Mouse (Mus musculus) left cerebral cortex, postnatal 14 days (tissue): Measurements from ENCODE around the gene Pom121l2. TPM values are rescaled to one million over a fixed set of nuclear protein-coding genes. Genes with fewer than 3 reads are reported as not detected.

Source experiments
- DNase-seq, 2 experiments: peaks; one replicate each; pipeline ENCODE4 v3.0.0; 2021 to 2022; ENCODE audit warnings: low spot score in 2 of 2, mixed read lengths in 1 of 2
- intact Hi-C: fragments of 180-260 bp; cut with DNase I; formaldehyde crosslinking; loops from one replicate; pipeline ENCODE4 v1.15.1; 2025
- total RNA-seq, 2 experiments: library from RNA; stranded (reverse); gene quantifications; 2 replicates each; pipeline ENCODE4 v1.2.3; 2021

The Pom121l2 gene
- total RNA-seq, 2 experiments from 2014 or later = 0.23 TPM; not detected in 1

DNA sequence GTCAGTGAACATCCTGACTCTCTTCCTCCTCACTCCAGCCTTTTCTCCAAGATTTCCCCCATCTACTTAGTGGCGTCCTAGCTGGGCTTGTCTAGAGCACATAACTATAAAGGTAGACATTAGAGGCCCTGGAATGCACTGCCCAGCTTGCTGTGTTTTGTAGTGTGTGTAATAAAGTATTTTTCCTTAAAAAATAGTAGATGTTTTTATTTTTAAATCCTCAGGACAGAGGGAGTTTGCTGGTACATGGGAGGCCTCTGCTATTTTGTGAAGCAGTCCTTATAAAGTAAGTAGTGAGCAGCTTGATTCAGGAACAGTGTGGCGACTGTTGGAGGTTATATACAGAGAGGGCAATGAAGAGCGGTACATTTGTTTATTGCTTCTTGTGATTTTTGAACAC lies 27.7 kb downstream of the Pom121l2 start:
- no peak for DNase-seq
- intact Hi-C loops = no loop called here

GRCm38 (mm10) chr13:22009642-22010041 lies 28.6 kb downstream of the Pom121l2 start, which contains the start of gene Prss16:
TSS of gene Prss16 (minus strand) at chr13:22009742.
- intact Hi-C loops = no loop called here

DNA sequence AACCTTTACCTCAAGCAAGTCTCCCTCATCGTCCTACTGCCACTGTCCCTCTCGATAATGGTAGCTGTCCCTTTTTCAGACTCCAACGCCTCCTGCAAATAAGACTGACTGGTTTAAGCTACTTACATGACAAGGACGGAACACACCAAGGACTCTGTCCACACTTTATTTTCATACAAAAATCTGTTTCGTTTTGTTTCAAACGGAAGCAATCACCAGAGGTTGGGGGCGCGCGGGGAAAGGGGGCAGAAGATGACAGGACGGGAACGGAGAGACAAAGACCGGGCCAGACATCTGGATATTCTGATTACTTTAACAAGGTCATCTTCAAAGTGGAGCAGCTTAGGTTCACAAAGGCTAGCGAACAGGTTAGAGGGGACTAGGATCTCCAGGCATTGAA lies 32.7 kb downstream of the Pom121l2 start:
- DNase-seq = no peak
- intact Hi-C loops = no loop called here

More at GRCm38 (mm10) chr13:22009642-22010041, 28.6 kb downstream of the Pom121l2 start, which contains the start of gene Prss16:
- DNase-seq = no peak

DNA sequence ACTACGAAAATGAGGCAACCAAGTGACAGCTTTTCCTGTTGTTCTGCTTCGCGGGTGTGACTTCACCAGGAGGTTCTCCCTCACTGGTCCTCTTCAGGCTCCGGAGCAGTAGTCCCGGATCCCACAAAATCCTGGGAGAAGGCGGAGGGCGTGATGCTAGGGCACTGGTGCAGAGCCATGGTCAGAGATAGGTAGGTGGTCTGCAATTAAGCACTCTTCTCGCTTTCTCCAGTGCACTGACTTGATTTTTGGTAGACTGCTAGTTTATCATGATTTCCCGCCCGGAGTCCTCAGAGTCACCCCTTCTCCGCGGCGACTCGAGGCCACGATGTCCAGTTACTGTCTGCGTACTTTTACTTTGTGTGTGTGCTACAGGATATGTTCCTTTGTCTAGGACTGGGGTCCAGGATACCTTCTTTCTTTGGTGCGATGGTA lies 33.4 kb downstream of the Pom121l2 start:
- no peak for DNase-seq
- intact Hi-C loops = no loop called here

DNA sequence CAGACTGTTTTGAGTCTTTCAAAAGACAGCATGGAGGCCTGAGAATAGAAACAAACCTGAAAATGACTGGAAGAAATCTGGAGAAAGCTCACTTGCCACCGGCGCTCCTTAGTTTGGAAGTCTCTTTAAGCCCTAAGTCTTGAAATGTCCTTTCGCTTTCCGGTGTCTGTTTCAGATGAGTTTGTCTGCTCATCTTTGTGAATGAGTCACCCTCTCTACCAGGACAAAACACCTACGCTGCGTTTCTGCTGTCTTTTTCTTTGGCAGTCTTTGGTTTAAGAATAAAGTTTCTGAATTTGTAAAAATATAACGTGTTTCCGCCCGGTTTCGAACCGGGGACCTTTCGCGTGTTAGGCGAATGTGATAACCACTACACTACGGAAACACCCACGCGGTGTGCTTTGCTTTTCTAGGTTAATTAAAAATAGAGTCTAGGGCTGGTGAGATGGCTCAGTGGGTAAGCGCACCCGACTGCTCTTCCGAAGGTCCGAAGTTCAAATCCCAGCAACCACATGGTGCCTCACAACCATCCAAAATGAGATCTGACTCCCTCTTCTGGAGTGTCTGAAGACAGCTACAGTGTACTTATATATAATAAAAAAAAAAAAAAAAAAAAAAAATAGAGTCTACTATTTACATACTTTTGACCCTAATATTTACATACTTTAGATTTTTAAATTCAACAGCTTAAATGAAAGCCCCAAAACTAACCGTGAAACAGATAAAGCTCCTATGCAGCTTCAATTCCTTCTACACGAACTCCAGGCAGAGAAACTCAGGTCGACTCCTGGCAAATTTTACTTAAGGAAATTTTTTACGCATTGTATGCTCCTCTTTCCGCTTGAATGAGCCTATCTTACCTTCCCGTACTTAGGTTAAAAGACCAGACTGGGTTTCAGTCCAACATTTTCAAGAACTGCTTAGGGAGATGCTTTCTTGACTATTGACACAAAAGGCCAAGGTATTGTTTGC lies 34.8 kb downstream of the Pom121l2 start:
- intact Hi-C loops = no loop called here
- peak; percentile 77 to 85 for DNase-seq

- no peak for DNase-seq
- intact Hi-C loops = loop anchor here (5.0 to 10.0 kb wide), 2 partner anchors 103 to 1415 kb away; no protein-coding TSS in a partner anchor
These were observed 39.2 kb downstream of the Pom121l2 start for GRCm38 (mm10) chr13:22019934-22020835.

DNA sequence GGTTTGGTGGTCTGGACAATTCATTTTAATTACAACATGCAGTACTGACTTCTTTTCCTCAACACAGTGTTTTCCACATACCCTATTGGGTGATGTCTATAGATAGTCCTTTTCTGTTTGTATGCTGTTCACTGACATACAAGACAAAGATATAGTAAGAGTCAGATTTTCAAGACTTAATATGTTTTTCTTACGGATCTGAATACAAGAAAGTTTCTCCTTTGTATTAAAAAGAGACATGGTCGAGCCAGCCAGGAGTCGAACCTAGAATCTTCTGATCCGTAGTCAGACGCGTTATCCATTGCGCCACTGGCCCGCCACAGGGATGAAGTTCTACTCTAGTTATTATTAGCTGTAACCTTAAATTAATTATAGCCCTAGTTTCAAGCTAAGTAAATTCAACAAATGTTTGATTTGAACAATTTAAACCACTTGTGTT lies 39.9 kb downstream of the Pom121l2 start:
- intact Hi-C loops = loop anchor here (5.0 to 10.0 kb wide), 2 partner anchors 104 to 1414 kb away; no protein-coding TSS in a partner anchor
- peak; percentile 55 to 69 for DNase-seq

DNA sequence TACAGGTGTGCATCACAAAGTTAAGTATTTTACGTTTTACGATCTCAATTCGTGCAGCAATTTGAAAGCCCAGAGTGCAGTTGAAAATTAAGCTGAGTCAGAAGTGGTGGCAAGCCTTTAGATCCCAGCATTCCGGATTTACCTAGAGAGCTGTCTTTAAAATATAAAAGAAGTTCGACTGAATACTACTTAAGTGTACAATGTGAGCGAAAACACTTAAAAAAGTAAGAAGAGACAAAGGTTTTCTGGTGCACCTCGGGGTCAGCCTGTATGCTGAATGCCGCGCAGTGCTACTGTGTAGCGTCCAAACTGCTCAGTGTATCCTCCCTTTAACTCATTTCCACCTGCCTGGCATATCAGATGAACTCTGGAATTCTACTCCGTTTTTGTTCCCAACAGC lies 40.6 kb downstream of the Pom121l2 start:
- no peak for DNase-seq
- intact Hi-C loops = loop anchor here (5.0 to 10.0 kb wide), 2 partner anchors 104 to 1413 kb away; no protein-coding TSS in a partner anchor

DNA sequence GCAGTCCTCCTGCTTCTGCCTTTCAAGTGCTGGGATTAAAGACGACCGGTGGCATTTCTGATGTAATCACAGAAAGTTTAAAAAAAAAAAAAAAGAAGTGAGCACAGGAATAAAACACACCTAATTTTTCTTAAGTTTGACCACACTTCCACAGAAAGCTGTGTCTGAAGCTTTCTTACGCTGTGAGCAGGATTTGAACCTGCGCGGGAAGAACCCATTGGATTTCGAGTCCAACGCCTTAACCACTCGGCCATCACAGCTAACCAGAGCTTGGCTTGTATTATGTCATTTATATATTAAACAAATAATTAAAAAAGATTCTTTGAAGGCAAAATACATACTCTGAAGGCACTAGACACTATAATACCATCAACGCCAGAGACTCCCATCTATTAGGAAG lies 41.2 kb downstream of the Pom121l2 start:
- intact Hi-C loops = loop anchor here (5.0 to 10.0 kb wide), 2 partner anchors 105 to 1413 kb away; no protein-coding TSS in a partner anchor

DNA sequence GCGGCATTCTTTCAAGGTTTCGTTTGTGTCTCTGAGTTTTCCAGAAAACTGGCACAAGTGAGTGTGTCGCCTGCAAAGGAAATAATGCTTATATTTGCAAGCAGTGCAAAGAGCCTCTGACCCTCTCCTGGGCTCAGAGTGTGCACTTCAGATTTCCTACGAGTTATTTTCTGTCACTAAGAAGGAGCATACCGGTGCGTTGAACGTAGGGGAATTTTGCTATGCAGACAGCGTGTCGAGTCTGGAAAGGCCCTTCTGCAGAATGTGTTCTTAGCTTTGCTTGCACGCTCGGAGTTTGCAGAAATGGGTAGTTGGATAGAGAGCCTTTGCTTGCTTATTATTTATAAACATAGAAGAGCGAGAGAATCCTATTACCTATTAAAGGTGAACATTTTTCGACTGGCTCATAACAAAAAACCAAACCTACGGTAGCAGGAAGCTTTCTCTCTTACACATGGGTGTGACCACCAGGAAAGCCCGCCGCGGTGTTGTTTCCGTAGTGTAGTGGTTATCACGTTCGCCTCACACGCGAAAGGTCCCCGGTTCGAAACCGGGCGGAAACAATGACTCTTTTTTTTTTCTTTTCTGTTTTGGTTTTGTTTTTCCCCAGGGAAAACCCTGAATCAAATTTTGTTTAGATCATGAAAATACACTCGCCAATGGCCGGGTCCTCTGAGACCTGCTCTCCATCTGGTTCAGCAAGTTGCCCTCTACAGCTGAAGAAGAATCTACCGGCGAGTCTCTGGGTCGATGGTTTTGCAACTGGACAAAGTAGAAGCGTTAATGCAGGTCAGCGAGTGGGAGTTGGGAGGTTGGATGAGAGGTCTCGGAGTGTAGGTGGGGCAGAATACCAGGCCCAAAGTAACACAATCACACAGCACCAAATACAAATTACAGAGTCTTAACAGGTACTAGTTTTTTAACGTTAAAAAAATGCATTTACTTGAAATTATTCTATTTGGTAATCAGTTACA lies 45.4 kb downstream of the Pom121l2 start:
- DNase-seq = peak; percentile 84 to 92
- intact Hi-C loops = loop anchor here (1.0 to 10.0 kb wide), 3 partner anchors 52 to 1491 kb away; no protein-coding TSS in a partner anchor

More for the DNA sequence above, 41.2 kb downstream of the Pom121l2 start:
- DNase-seq = peak; percentile 74 to 81

DNA sequence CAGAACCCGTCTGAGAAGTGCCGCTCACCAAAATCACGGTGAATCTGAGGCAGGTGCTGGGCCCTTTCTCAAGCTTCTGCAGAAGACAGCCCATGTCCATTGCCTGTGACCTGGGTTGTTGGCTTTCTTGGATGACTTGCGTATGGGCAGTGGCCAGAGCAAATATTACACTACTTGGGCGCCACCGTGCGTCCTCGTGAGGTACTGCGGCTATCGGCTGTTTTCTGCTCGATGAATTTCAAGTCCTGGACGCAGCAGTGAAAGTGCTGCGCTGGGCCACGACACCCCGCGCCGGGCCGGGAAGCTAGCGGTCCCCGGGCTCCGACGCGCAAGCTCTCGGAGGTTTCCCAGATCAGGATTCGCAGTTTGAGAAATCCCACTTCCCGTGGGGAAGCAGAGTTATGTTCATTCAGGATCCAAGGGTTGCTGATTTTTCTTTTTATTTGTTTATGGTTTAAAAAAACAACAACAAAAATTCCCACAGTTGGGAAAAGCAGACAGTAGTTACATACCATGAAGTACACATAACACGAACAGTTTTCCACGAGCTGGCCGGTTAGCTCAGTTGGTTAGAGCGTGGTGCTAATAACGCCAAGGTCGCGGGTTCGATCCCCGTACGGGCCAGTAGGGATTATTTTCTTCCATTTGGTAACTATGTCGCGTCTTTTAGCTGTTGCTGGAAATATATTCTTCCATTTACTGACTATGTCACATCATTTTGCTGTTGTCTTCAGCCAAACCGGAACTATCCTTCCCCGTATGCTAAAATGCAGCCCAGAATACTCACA lies 47.9 kb downstream of the Pom121l2 start:
- intact Hi-C loops = loop anchor here (5.0 to 10.0 kb wide), 2 partner anchors 1406 to 1488 kb away; no protein-coding TSS in a partner anchor
- DNase-seq = peak; percentile 94 to 95

DNA sequence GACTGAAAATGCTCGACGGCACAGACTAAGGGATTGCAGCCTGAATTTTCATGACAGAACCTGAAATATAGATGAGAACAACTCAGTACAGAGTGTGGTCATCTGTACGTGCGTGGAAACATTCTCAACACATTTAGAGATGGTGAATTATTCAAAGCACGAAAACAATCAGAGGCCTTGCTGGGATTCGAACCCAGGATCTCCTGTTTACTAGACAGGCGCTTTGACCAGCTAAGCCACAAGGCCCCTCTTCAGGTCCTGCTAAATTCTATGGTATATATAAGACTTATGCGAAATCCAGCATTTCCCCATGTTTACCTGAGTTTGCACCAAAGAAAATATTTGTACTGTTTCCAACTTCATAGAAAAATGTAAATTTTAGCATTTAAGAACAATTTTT lies 48.9 kb downstream of the Pom121l2 start:
- no peak for DNase-seq
- intact Hi-C loops = loop anchor here (1.0 to 10.0 kb wide), 3 partner anchors 56 to 1487 kb away; no protein-coding TSS in a partner anchor

DNA sequence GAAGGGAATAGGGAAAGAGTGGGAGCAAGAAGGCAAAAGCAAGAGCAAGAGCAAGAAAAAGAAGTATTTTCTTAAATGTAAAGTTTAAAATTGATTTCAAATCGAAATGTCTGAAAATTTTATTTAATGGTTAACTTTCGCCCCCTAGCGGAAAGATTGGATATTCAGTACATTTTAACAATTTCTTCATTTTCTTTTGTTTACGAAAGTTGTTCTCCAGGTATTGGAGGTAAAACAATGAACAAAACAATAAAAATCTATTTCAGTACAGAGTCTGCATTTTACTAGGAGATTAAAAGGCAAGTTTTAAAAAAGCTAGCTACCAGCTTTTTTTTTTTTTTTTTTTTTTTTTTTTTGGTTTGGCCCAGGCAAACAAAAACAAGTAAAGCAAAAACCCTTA lies 49.5 kb downstream of the Pom121l2 start:
- intact Hi-C loops = loop anchor here (1.0 kb wide), 1 partner anchor 56 kb away; no protein-coding TSS in a partner anchor
- no peak for DNase-seq

DNA sequence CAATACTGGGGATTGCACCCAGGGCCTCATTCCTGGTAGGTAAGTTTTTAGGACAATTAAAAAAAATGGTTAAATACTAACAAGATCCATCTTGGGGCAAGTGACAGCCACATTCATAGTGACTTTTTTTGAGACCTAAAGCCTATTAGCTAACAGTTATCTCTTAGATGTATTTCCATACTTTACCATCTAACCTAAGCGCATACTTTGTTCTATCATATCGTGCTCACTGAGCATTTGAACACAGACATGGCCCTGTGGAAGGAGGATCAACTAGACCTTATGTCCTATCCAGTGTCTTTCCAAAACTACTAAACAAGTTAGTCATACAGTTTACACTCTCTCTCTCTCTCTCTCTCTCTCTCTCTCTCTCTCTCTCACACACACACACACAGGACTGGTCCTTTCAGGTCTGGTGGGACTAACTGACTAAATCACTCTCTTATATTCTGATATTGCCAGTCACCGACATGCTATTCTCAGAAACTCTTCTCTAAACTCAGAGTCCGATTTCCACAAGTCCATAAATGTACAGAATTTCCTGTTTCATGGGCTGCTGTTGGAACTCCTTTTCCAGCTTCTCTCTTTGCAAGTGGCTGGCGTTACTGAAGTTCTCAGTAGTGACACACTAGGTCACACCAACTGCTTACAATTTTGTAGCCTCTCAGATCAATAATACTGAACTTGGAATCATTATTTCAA lies 52.9 kb downstream of the Pom121l2 start:
- intact Hi-C loops = no loop called here

DNA sequence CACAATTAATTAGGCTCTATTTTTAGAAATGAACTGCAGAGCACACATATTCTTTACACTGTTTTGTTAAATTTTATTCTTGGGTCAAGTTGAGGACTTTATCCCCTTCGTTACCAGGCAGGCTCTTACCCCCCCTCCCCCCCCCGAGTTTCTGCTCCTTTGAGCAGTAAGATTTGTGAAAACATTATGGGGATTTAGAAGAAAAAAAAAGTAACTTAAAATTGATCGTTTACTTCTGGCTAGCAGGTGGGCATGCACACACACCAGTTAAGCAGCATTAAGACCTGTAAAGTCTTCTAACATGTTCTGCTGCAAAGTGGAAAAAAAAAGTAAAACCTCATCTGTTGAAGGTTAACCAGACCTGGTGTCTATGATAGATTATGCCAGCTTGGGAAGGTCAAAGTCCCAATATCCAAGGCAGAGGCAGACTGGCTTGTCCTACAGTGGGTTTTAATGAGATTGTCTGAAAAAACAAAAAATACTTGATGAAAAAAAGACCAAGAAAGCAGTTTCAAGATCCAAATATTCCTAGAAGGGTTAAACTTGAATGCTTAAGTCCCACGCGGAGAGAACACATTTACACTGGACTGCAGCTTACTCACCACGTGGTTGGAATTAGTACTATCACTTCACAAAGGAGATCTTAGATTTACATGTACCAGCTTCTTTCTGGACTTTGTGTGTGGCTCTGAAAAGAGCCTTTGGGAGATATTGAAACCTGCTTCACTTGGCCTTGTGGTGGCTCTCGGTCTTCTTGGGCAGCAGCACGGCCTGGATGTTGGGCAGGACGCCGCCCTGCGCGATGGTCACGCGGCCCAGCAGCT lies 53.7 kb downstream of the Pom121l2 start:
- intact Hi-C loops = no loop called here
- no peak for DNase-seq

More for the DNA sequence above, 52.9 kb downstream of the Pom121l2 start:
- no peak for DNase-seq
